Mouse (Mus musculus): Measurements from ENCODE around the gene Ptprq. TPM values are rescaled to one million over a fixed set of nuclear protein-coding genes. Genes with fewer than 3 reads are reported as not detected.

The Ptprq gene
- polyA plus RNA-seq, 1 experiment from 2014 or later = 0.07 TPM

GRCm38 (mm10) chr10:107519216-107519615, 200.6 kb downstream of the Ptprq start:
- no peak overlapping the region for H3K27ac ChIP-seq (replicated peaks; ENCODE audit: low read depth, low read length)
- H3K9ac ChIP-seq (ENCODE audit: low read length) = no peak overlapping the region
- no peak overlapping the region for H3K4me2 ChIP-seq (ENCODE audit: low read depth, severe bottlenecking)
- H3K27me3 ChIP-seq (ENCODE audit: control insufficient read depth, insufficient read depth, low read length) = no peaks in the 10 kb centered on the region
- H3K9me3 ChIP-seq (ENCODE audit: control insufficient read depth, low read length) = no peaks in the 10 kb centered on the region
- DNase-seq (ENCODE audit: low spot score) = no peak
- no peak overlapping the region for H3K4me3 ChIP-seq (ENCODE audit: low read depth, low read length)
- 85% methylated on average over 5 of the region's 5 CpGs for WGBS
- ATAC-seq (ENCODE audit: insufficient number of reproducible peaks, low FRiP score, low TSS enrichment, low read depth) = no peak
- H3K4me1 ChIP-seq (ENCODE audit: control insufficient read depth, insufficient read depth, low read length) = no peaks in the 10 kb centered on the region
- H3K36me3 ChIP-seq (ENCODE audit: control insufficient read depth, insufficient read depth, low read length) = no peaks in the 10 kb centered on the region

DNA sequence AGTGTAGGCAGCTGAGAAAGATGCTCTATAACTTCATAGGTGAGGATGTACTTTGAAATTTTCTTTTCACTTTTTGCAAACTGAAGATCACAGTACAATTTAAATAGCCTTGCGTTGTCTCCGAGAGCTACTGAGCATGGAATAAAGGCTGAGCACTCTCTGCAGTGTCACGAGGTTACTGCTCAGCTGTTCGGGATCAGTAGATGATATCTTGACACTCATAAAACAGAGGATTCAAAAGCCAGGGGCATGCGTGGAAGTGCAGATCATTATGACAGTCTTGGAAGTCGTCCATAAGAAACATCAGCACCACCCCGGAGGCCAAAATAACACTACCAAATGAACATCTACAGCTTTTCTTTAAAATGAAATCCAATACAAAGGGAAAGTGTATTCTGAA, 203.2 kb downstream of the Ptprq start:
- Histone ChIP-seq H3K27me3 (ENCODE audit: control insufficient read depth, insufficient read depth, low read length) (no peaks in the 10 kb centered on the region), H3K4me2 (ENCODE audit: low read depth, severe bottlenecking) (no peak overlapping the region), H3K36me3 (ENCODE audit: control insufficient read depth, insufficient read depth, low read length) (no peaks in the 10 kb centered on the region), H3K4me3 (ENCODE audit: low read depth, low read length) (no peak overlapping the region), H3K9ac (ENCODE audit: low read length) (no peak overlapping the region), H3K9me3 (ENCODE audit: control insufficient read depth, low read length) (no peaks in the 10 kb centered on the region), H3K4me1 (ENCODE audit: control insufficient read depth, insufficient read depth, low read length) (no peaks in the 10 kb centered on the region), H3K27ac (replicated peaks; ENCODE audit: low read depth, low read length) (no peak overlapping the region)
- DNase-seq (ENCODE audit: low spot score) (no peak), ATAC-seq (ENCODE audit: insufficient number of reproducible peaks, low FRiP score, low TSS enrichment, low read depth) (no peak)
- 86% methylated on average over 7 of the region's 7 CpGs for WGBS

DNA sequence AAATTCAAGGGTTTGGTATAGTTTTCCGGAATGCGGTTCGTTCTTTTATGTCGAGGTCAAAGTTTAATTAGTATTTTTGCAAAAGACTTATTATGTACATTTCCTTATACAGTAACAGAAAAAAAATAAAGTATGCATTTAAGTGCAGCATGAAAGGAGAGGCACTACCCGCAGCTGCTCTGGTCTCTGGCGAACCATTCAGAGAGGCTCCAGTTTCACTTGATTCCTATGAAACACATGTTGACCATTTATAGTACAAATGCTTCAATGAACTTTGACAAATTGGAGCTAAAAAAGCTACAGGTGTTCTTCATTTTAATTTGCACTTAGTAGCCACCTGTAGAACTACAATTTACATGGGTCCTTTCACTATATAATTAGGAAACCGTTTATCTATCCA, 205.1 kb downstream of the Ptprq start:
- Histone ChIP-seq H3K27me3 (ENCODE audit: control insufficient read depth, insufficient read depth, low read length) (no peaks in the 10 kb centered on the region), H3K4me3 (ENCODE audit: low read depth, low read length) (no peak overlapping the region), H3K27ac (replicated peaks; ENCODE audit: low read depth, low read length) (no peak overlapping the region), H3K4me1 (ENCODE audit: control insufficient read depth, insufficient read depth, low read length) (no peaks in the 10 kb centered on the region), H3K9me3 (ENCODE audit: control insufficient read depth, low read length) (no peaks in the 10 kb centered on the region), H3K9ac (ENCODE audit: low read length) (no peak overlapping the region), H3K36me3 (ENCODE audit: control insufficient read depth, insufficient read depth, low read length) (no peaks in the 10 kb centered on the region), H3K4me2 (ENCODE audit: low read depth, severe bottlenecking) (no peak overlapping the region)
- 52% methylated on average over 7 of the region's 7 CpGs for WGBS
- no peak for ATAC-seq (ENCODE audit: insufficient number of reproducible peaks, low FRiP score, low TSS enrichment, low read depth)
- DNase-seq (ENCODE audit: low spot score) = no peak

DNA sequence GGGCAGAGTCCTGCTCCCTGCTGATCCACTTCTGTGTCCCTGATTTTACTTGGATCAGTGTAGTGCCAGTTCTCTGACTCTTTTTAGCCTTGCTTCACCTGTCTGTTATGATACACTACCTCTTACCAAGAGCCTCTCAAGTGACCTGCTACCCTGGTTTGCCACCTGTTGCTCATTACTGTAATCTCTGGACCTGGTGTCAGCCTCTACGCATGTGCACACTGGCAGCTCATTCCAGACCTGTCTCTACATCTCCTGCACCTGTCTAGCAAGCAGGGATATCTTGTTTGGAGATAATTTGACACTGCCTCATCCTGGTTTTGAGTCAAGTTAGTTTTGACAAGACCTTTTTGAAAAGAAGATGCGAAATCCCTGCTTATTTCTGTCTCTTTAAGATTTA, 213.5 kb downstream of the Ptprq start:
- no peak for ATAC-seq (ENCODE audit: insufficient number of reproducible peaks, low FRiP score, low TSS enrichment, low read depth)

GRCm38 (mm10) chr10:107503430-107503829, 216.4 kb downstream of the Ptprq start:
- Histone ChIP-seq H3K4me3 (ENCODE audit: low read depth, low read length) (no peak overlapping the region), H3K4me2 (ENCODE audit: low read depth, severe bottlenecking) (no peak overlapping the region), H3K9ac (ENCODE audit: low read length) (no peak overlapping the region), H3K4me1 (ENCODE audit: control insufficient read depth, insufficient read depth, low read length) (no peaks in the 10 kb centered on the region), H3K27ac (replicated peaks; ENCODE audit: low read depth, low read length) (no peak overlapping the region), H3K27me3 (ENCODE audit: control insufficient read depth, insufficient read depth, low read length) (no peaks in the 10 kb centered on the region), H3K9me3 (ENCODE audit: control insufficient read depth, low read length) (no peaks in the 10 kb centered on the region), H3K36me3 (ENCODE audit: control insufficient read depth, insufficient read depth, low read length) (no peaks in the 10 kb centered on the region)
- DNase-seq (ENCODE audit: low spot score) (no peak), ATAC-seq (ENCODE audit: insufficient number of reproducible peaks, low FRiP score, low TSS enrichment, low read depth) (no peak)
- 85% methylated on average over 4 of the region's 4 CpGs for whole genome bisulfite sequencing

More for the DNA sequence above, 213.5 kb downstream of the Ptprq start:
- no peak for DNase-seq (ENCODE audit: low spot score)
- Histone ChIP-seq H3K4me3 (ENCODE audit: low read depth, low read length) (no peak overlapping the region), H3K9ac (ENCODE audit: low read length) (no peak overlapping the region), H3K9me3 (ENCODE audit: control insufficient read depth, low read length) (no peaks in the 10 kb centered on the region), H3K27ac (replicated peaks; ENCODE audit: low read depth, low read length) (no peak overlapping the region), H3K27me3 (ENCODE audit: control insufficient read depth, insufficient read depth, low read length) (no peaks in the 10 kb centered on the region), H3K36me3 (ENCODE audit: control insufficient read depth, insufficient read depth, low read length) (no peaks in the 10 kb centered on the region), H3K4me1 (ENCODE audit: control insufficient read depth, insufficient read depth, low read length) (no peaks in the 10 kb centered on the region), H3K4me2 (ENCODE audit: low read depth, severe bottlenecking) (no peak overlapping the region)
- 77% methylated on average over 2 of the region's 2 CpGs for WGBS

DNA sequence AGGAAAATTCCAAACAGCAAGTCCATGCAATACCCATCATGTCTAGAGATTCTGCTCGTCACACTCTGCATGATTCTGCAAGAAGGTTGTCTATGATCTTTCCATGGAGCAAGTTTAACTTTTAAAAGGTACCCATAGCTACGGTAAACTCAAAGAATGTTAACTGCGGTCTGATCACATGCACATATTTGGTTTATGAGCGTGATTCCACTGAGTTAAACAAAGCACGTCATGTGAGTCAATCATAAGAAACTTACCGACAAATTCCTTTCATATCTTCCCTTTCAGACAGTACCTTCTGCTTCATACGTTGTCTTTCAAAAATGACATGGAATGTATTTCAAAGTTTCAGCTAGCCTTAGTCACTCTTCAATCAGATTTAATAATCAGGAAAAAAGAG, 217.7 kb downstream of the Ptprq start:
- Histone ChIP-seq H3K4me2 (ENCODE audit: low read depth, severe bottlenecking) (no peak overlapping the region), H3K27me3 (ENCODE audit: control insufficient read depth, insufficient read depth, low read length) (no peaks in the 10 kb centered on the region), H3K9me3 (ENCODE audit: control insufficient read depth, low read length) (no peaks in the 10 kb centered on the region), H3K9ac (ENCODE audit: low read length) (no peak overlapping the region), H3K4me3 (ENCODE audit: low read depth, low read length) (no peak overlapping the region), H3K4me1 (ENCODE audit: control insufficient read depth, insufficient read depth, low read length) (no peaks in the 10 kb centered on the region), H3K36me3 (ENCODE audit: control insufficient read depth, insufficient read depth, low read length) (no peaks in the 10 kb centered on the region), H3K27ac (replicated peaks; ENCODE audit: low read depth, low read length) (no peak overlapping the region)
- ATAC-seq (ENCODE audit: insufficient number of reproducible peaks, low FRiP score, low TSS enrichment, low read depth) (no peak), DNase-seq (ENCODE audit: low spot score) (no peak)
- WGBS = 91% methylated on average over 7 of the region's 7 CpGs

DNA sequence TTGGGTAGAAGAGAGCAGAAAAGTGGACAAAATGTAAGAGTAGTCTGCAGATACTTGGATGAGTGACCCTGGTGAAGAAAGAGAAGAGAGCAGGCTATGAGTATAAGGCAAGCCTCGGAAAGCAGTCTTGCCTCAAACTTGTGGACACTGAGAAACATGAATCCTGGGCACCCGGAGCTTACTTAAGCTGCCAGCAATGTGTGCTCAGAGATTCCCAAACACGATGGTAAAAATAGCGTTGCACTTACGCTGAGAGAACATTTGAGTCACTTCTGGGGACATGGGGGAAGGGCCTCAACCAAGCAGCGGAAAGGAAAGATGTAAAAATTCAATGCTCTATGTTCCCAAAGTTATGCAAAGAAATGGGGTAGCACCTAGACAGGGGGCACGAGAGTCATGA, 220.2 kb downstream of the Ptprq start:
- Histone ChIP-seq H3K36me3 (ENCODE audit: control insufficient read depth, insufficient read depth, low read length) (no peaks in the 10 kb centered on the region), H3K4me1 (ENCODE audit: control insufficient read depth, insufficient read depth, low read length) (no peaks in the 10 kb centered on the region), H3K27ac (replicated peaks; ENCODE audit: low read depth, low read length) (no peak overlapping the region), H3K9ac (ENCODE audit: low read length) (no peak overlapping the region), H3K9me3 (ENCODE audit: control insufficient read depth, low read length) (no peaks in the 10 kb centered on the region), H3K4me3 (ENCODE audit: low read depth, low read length) (no peak overlapping the region), H3K4me2 (ENCODE audit: low read depth, severe bottlenecking) (no peak overlapping the region), H3K27me3 (ENCODE audit: control insufficient read depth, insufficient read depth, low read length) (no peaks in the 10 kb centered on the region)
- no peak for DNase-seq (ENCODE audit: low spot score)
- ATAC-seq (ENCODE audit: insufficient number of reproducible peaks, low FRiP score, low TSS enrichment, low read depth) = no peak
- WGBS = 85% methylated on average over 7 of the region's 7 CpGs

GRCm38 (mm10) chr10:107496402-107496801, 223.4 kb downstream of the Ptprq start:
- H3K9ac ChIP-seq (ENCODE audit: low read length) = no peak overlapping the region
- no peak overlapping the region for H3K4me3 ChIP-seq (ENCODE audit: low read depth, low read length)
- H3K36me3 ChIP-seq (ENCODE audit: control insufficient read depth, insufficient read depth, low read length) = no peaks in the 10 kb centered on the region
- H3K4me2 ChIP-seq (ENCODE audit: low read depth, severe bottlenecking) = no peak overlapping the region
- no peaks in the 10 kb centered on the region for H3K9me3 ChIP-seq (ENCODE audit: control insufficient read depth, low read length)
- no peak overlapping the region for H3K27ac ChIP-seq (replicated peaks; ENCODE audit: low read depth, low read length)
- no peak for DNase-seq (ENCODE audit: low spot score)
- WGBS = 92% methylated on average over 1 of the region's 1 CpGs
- H3K27me3 ChIP-seq (ENCODE audit: control insufficient read depth, insufficient read depth, low read length) = no peaks in the 10 kb centered on the region
- H3K4me1 ChIP-seq (ENCODE audit: control insufficient read depth, insufficient read depth, low read length) = 0 out of 2 replicates have a peak, but pooled peaks cover 6% of the 10 kb centered on the region
- ATAC-seq (ENCODE audit: insufficient number of reproducible peaks, low FRiP score, low TSS enrichment, low read depth) = no peak

DNA sequence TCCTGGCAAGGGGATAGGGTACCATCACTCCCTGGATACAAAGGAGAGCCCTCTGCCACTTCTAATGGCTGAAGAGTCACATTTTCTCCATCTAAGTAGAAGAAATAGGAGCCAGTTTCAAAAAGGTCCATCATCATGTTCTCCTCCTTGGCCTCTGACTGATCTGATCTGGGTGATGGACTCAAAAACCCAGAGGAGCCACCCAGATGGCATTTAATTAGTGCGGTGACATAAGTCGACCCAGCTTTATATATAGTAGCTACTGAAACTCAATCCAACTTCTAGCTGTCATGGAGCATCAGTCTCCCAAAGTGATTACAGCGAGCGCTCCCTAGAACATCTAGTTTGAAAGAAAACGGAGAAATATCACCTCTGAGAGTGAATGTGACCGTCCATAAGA, 225.3 kb downstream of the Ptprq start, which contains the start of gene Myf6:
Gene Myf6 (minus strand): TSS at position 170 of the 400 bp plus-strand sequence.
- Histone ChIP-seq H3K9ac (ENCODE audit: low read length) (no peak within 1 kb of the TSS), H3K9me3 (ENCODE audit: control insufficient read depth, low read length) (no peaks in the 10 kb centered on the region), H3K27ac (replicated peaks; ENCODE audit: low read depth, low read length) (no peak within 1 kb of the TSS), H3K4me2 (ENCODE audit: low read depth, severe bottlenecking) (peak within 1 kb of the TSS; percentile 36; the same call in 1 of the 2 replicates), H3K36me3 (ENCODE audit: control insufficient read depth, insufficient read depth, low read length) (no peaks in the 10 kb centered on the region), H3K27me3 (ENCODE audit: control insufficient read depth, insufficient read depth, low read length) (no peaks in the 10 kb centered on the region), H3K4me1 (ENCODE audit: control insufficient read depth, insufficient read depth, low read length) (0 out of 2 replicates have a peak, but pooled peaks cover 6% of the 10 kb centered on the region), H3K4me3 (ENCODE audit: low read depth, low read length) (no peak within 1 kb of the TSS)
- DNase-seq (ENCODE audit: low spot score) (no peak), ATAC-seq (ENCODE audit: insufficient number of reproducible peaks, low FRiP score, low TSS enrichment, low read depth) (no peak)
- 81% methylated on average over 6 of the region's 6 CpGs for WGBS
